Mouse (Mus musculus) megakaryocyte, embryonic 14.5 days (primary cell): Measurements from ENCODE around the gene Uchl3. TPM values are rescaled to one million over a fixed set of nuclear protein-coding genes. Genes with fewer than 3 reads are reported as not detected.

Experiments
- H3K27me3 ChIP-seq: replicated peaks from 2 replicates; pipeline ENCODE3; 2012; ENCODE audit warnings: inconsistent platforms
- H3K36me3 ChIP-seq: replicated peaks from 2 replicates; pipeline ENCODE3; 2012; ENCODE audit warnings: low read length, inconsistent platforms, mixed read lengths
- H3K4me1 ChIP-seq: 2 replicates; pipeline ENCODE4 v1.6.1; 2012; ENCODE audit warnings: inconsistent platforms
- H3K4me3 ChIP-seq: replicated peaks from 2 replicates; pipeline ENCODE3; 2012; ENCODE audit warnings: moderate library complexity, mild to moderate bottlenecking, inconsistent platforms
- H3K9me3 ChIP-seq: 2 replicates; pipeline ENCODE4 v1.6.1; 2012; ENCODE audit warnings: inconsistent platforms
- FLI1 ChIP-seq: IDR thresholded peaks from 2 replicates; pipeline ENCODE4 v1.6.1; 2012; ENCODE audit warnings: low read length, inconsistent platforms, mixed read lengths
- GATA1 ChIP-seq: IDR thresholded peaks from 3 replicates; pipeline ENCODE4 v1.6.1; 2012; ENCODE audit warnings: mixed read lengths, low read length, inconsistent platforms, borderline replicate concordance
- polyA plus RNA-seq: library from polyadenylated mRNA; stranded (reverse); fragments of >175 nt; gene quantifications from 2 replicates; pipeline ENCODE4 v1.2.3, GENCODE M21; 2012; ENCODE audit warnings: low replicate concordance; ENCODE audit not compliant: insufficient read depth

The Uchl3 gene
- polyA plus RNA-seq, 1 experiment: 15.2 TPM

DNA sequence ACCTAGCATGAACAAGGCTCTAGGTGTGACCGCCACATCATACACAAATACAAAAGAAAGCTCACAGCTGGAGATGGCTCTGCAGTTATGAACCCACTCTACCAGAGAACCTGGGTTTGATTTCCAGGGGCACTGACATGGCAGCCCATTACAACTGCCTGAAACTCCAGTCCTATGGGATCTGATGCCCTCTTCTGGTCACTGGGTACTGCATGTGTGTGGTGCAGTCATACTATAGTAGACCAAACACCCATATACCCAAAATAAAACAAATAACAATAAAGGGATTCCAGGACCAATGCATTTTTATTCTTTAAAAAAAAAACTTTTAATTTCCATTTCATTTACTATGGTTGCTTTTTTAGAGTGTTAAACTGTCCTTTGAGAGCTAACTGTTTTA is 18.0 kb upstream of the Uchl3 start:
- TF ChIP-seq GATA1 (no peak), FLI1 (no peak)
- H3K36me3 ChIP-seq: peaks cover 58% of the 10 kb centered on the region

DNA sequence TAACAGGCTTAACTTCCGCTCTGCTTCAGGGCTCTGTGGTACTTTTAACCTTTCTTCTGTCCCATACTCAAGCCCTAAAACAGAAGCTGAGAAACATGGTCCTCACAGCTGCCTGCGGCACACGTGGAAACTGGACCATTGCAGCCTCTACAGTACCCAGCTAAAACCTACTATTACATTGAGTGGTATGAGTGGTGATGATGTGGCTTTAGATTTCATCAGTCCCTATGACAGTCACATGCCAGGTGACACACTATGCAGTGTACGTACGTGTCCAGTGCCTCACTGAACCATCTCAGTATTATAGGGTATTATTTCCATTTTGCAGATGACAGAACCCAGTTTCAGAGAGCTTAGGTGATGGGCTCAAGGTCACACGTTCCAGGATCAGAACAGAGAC is 16.4 kb upstream of the Uchl3 start:
- Histone ChIP-seq H3K4me1 (peaks cover 22% of the 10 kb centered on the region), H3K27me3 (no peaks in the 10 kb centered on the region), H3K4me3 (no peak overlapping the region), H3K9me3 (no peaks in the 10 kb centered on the region), H3K36me3 (peaks cover 45% of the 10 kb centered on the region)
- TF ChIP-seq GATA1 (no peak), FLI1 (no peak)

More for the DNA sequence above, 18.0 kb upstream of the Uchl3 start:
- H3K4me3 ChIP-seq: no peak overlapping the region
- no peaks in the 10 kb centered on the region for H3K27me3 ChIP-seq
- H3K9me3 ChIP-seq: no peaks in the 10 kb centered on the region
- H3K4me1 ChIP-seq: peaks cover 22% of the 10 kb centered on the region

DNA sequence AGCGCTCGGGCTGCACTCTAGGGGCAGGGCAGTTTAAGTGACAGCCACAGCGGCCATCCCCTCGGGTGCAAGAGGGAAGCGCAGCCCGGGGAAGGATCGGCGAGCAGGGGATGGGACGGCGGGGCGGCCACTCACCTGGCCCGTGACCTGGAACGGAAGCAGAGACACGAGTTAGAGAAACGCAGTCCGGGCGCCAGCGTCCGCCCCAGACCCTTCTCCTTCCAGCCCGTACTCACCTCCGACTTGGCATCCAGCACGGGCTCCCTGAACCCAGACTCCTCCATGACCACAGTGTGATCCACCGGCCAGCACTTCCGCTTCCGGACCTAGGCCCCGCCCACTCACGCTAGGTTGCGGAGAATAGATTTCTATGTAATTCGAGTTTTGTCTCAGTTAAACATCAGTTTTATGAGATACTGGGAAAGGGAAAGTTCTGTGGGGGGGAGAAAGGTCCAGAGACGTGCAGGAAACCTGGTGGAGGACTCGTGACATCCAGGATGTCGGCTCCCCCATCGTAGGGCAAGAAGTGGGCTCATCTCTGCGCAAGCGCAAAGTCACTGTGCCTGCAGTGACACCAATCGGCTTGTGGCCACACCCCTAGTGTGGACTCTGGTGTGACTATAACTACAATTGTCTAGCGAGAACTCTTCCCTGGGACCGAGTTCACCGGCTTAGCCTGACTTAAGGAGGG is 13.5 kb upstream of the Uchl3 start, which contains the start of gene Commd6:
Gene Commd6 (minus strand): TSS at position 534 of the 691 bp plus-strand sequence.
- Histone ChIP-seq H3K27me3 (no peaks in the 10 kb centered on the region), H3K4me1 (peaks cover 22% of the 10 kb centered on the region), H3K4me3 (peak within 1 kb of the TSS; percentile 94), H3K36me3 (peaks cover 16% of the 10 kb centered on the region), H3K9me3 (no peaks in the 10 kb centered on the region)
- TF ChIP-seq GATA1 (no peak), FLI1 (0 out of 2 replicates have a peak, but pooled peaks have one; percentile 55)

DNA sequence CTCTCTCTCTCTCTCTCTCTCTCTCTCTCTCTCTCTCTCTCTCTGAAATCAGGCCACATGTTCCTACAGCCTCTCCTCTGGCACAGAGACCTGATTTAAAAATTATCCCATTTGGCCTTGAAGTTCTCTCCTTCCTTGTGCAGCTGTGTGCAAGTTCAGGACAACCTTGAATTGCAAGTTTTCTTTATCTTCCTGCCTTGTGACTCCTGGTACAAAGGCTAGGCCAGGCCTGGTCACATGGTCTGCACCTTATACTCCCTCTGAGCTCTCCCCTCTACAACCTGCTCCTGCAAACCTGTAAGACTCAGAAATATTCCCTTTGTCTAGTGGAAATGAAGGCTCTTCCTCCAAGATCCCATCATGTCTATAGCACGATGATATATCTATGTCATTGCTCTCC is 8.8 kb upstream of the Uchl3 start:
- TF ChIP-seq FLI1 (no peak), GATA1 (no peak)
- Histone ChIP-seq H3K9me3 (no peaks in the 10 kb centered on the region), H3K4me1 (no peaks in the 10 kb centered on the region), H3K27me3 (peaks cover 2% of the 10 kb centered on the region), H3K4me3 (no peak overlapping the region), H3K36me3 (no peaks in the 10 kb centered on the region)

DNA sequence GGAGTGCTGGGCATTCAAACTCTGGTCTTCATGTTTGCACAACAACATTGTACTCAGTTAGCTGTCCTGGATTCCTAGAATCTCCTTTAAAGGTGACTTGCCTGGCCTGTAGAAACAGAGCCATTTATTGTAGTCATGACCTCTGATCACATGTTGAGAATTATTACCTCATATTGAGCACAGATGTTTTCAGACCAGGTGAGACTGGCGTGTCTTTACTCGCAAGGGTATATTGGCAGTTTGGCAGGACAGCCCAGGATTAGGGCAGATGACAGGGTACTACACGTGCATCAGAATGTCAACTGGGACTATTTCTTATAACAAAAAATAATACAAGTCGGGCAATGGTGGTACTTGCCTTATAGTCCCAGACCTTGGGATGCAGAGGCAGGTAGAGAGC is 3.2 kb upstream of the Uchl3 start:
- Histone ChIP-seq H3K4me3 (no peak overlapping the region), H3K27me3 (peaks cover 2% of the 10 kb centered on the region), H3K36me3 (no peaks in the 10 kb centered on the region), H3K4me1 (peaks cover 18% of the 10 kb centered on the region), H3K9me3 (no peaks in the 10 kb centered on the region)
- TF ChIP-seq FLI1 (no peak), GATA1 (no peak)

DNA sequence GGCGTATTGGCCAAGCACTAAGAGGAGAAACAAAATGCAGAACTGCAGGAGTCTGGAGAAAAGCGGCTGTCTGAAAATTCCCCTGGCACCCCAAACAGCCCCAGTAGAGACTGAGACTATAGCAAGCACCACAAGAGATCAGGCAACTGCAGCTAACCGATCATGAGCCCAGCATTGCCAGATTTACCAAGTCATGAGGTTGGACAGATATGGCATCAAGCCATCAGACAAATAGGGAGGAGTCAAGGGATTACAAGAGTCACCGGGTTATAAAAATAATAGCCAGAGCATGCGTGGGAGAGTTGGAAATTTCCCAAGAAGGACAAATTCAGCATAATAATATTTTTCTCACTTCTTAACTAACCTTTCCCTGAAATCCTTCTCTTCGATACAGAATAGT is 1.2 kb upstream of the Uchl3 start:
- Histone ChIP-seq H3K27me3 (peaks cover 2% of the 10 kb centered on the region), H3K9me3 (no peaks in the 10 kb centered on the region), H3K4me3 (no peak overlapping the region), H3K4me1 (peaks cover 35% of the 10 kb centered on the region), H3K36me3 (no peaks in the 10 kb centered on the region)
- TF ChIP-seq FLI1: no peak
- TF ChIP-seq GATA1: no peak

DNA sequence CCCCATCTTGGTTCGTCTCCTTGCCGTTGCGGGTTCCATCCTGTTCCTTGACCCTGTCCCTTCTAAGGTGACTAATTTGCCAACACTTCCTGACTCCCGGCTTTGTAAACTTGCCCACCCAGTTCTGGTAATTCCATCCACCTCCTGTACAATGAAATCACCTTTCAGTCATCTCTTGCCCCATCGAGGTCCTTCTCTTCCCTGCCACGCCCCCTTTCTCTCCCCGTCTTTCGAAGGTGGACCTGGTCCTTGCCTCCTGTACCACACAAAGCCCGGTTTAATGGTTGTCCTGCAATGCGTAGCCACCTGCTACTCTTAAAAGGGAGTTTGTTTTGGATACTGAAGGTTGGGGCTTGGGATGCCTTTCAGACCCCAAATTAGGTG is 751 bp downstream of the Uchl3 start:
- Histone ChIP-seq H3K36me3 (peaks cover 10% of the 10 kb centered on the region), H3K4me1 (peaks cover 51% of the 10 kb centered on the region), H3K4me3 (peak overlapping the region; percentile 99), H3K9me3 (no peaks in the 10 kb centered on the region), H3K27me3 (no peaks in the 10 kb centered on the region)
- TF ChIP-seq FLI1 (no peak), GATA1 (no peak)

DNA sequence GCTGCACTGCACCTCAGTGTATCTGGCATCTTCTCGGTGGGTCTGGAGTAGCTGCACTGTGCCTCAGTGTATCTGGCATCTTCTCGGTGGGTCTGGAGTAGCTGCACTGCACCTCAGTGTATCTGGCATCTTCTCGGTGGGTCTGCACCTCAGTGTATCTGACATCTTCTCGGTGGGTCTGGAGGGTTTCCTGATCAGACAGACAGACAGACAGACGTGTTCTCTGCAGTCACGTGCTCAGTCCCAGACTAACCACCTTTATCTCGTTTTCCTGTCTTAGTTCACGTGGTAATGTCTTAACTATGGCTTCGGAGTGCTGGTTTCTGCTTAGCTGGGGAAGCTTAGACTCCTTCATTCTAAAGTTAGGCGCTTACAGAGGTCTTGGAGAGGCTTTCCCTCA is 2.5 kb downstream of the Uchl3 start:
- no peaks in the 10 kb centered on the region for H3K27me3 ChIP-seq
- peaks cover 59% of the 10 kb centered on the region for H3K4me1 ChIP-seq
- peak overlapping the region; percentile 50 for H3K4me3 ChIP-seq
- peaks cover 17% of the 10 kb centered on the region for H3K36me3 ChIP-seq
- TF ChIP-seq GATA1 (no peak), FLI1 (no peak)
- no peaks in the 10 kb centered on the region for H3K9me3 ChIP-seq

DNA sequence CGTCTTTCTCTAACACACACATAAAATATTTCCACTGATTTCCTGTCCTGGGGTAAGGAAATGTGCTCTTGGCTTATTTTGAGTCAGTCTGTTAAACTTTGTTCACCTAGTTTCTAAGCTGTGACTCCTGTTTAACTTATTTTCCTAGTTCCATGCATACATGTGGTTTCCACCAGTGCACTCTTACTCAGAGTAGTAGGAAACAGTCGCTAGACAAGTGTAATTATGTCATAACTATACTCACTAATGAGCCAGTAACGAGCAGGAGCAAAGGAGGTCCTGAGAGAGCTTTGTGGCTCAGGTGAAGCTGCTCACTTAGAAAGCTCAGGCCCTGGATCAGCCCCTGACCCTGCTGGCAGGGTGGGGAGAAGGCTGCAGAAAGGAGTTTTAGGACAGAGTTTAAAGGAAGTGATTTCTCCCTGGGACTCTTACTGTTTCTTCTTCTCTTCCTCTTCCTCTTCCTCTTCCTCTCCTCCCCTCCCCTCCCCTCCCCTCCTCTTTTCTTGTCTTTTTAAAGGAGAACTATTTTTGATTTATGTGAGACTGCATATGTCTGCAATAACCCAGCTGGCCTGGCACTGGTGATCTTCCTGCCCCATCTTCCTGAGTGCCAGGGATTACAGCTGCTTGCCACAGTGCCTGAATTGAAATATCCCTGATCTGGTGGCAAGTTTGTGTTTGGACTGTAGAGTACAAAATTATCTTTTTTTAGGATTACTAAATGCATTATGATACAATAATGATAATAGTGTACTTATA is 8.1 kb downstream of the Uchl3 start:
- no peaks in the 10 kb centered on the region for H3K9me3 ChIP-seq
- no peaks in the 10 kb centered on the region for H3K27me3 ChIP-seq
- H3K36me3 ChIP-seq: peaks cover 36% of the 10 kb centered on the region
- TF ChIP-seq GATA1: no peak
- TF ChIP-seq FLI1: no peak
- H3K4me3 ChIP-seq: no peak overlapping the region
- H3K4me1 ChIP-seq: peaks cover 40% of the 10 kb centered on the region

DNA sequence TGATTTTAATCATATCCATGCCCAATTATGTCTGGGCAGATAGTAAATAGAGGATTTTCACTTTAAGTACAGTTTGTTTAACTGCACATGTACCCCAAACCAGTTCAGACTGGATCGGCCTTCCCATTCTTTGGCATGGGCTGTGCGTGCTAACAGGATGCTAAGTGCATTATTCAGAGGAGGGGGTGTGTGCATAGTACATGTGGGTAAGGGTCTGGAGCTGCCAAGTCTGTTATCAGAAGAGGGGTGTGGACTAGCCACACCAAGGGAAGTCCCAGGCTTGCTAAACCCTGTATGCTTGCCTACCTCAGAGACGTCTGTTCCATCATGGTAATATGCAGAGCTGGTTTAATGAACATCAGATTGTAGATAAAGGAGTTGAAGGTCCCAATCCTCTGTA is 10.5 kb downstream of the Uchl3 start:
- TF ChIP-seq FLI1: no peak
- TF ChIP-seq GATA1: no peak
- no peaks in the 10 kb centered on the region for H3K9me3 ChIP-seq
- peaks cover 21% of the 10 kb centered on the region for H3K4me1 ChIP-seq
- H3K4me3 ChIP-seq: no peak overlapping the region
- peaks cover 48% of the 10 kb centered on the region for H3K36me3 ChIP-seq
- H3K27me3 ChIP-seq: no peaks in the 10 kb centered on the region
